In genomic region chr4:7092957-7093356, GRCm38 (mm10) we compare ENCODE assay signal across 21 mouse cellular contexts.
"Had no signal": no experiment of that assay in that cellular context is flagged by ENCODE, and none has a peak within 500 bp of the region (broad histone marks: within the 10 kb centered on the region; RNA-seq: fewer than 3 reads in every experiment).

No protein-coding gene starts in this region.

- H3K9me3 ChIP-seq: limb, embryonic 12.5 days; limb, embryonic 15.5 days; liver, embryonic 15.5 days; lung, embryonic 15.5 days; midbrain, embryonic 10.5 days; midbrain, embryonic 13.5 days; neural tube, embryonic 13.5 days; stomach, embryonic 15.5 days had no signal

- H3K4me1 ChIP-seq: limb, embryonic 12.5 days; limb, embryonic 15.5 days; liver, embryonic 15.5 days; lung, embryonic 15.5 days; midbrain, embryonic 10.5 days; midbrain, embryonic 13.5 days; neural tube, embryonic 13.5 days; stomach, embryonic 15.5 days had no signal

- DNase-seq: kidney, adult 18-20 months; kidney, adult 9 months; kidney, postnatal 14 days; kidney, postnatal 4 days; left cerebral cortex, postnatal 4 days; retina, postnatal 1 day; right cerebral cortex, postnatal 25 days; spleen, adult 18-20 months; thymus, postnatal 25 days had no signal

- H3K27me3 ChIP-seq: limb, embryonic 12.5 days; limb, embryonic 15.5 days; liver, embryonic 15.5 days; lung, embryonic 15.5 days; midbrain, embryonic 13.5 days; neural tube, embryonic 13.5 days; stomach, embryonic 15.5 days had no signal

- H3K9ac ChIP-seq: limb, embryonic 12.5 days; limb, embryonic 15.5 days; liver, embryonic 15.5 days; lung, embryonic 15.5 days; midbrain, embryonic 13.5 days; neural tube, embryonic 13.5 days; stomach, embryonic 15.5 days had no signal

- H3K36me3 ChIP-seq: limb, embryonic 12.5 days; limb, embryonic 15.5 days; liver, embryonic 15.5 days; lung, embryonic 15.5 days; midbrain, embryonic 10.5 days; midbrain, embryonic 13.5 days; neural tube, embryonic 13.5 days; stomach, embryonic 15.5 days had no signal

- H3K27ac ChIP-seq: limb, embryonic 12.5 days; limb, embryonic 15.5 days; liver, embryonic 15.5 days; lung, embryonic 15.5 days; midbrain, embryonic 10.5 days; midbrain, embryonic 13.5 days; neural tube, embryonic 13.5 days; stomach, embryonic 15.5 days had no signal

- H3K4me3 ChIP-seq: limb, embryonic 12.5 days; limb, embryonic 15.5 days; liver, embryonic 15.5 days; lung, embryonic 15.5 days; midbrain, embryonic 10.5 days; midbrain, embryonic 13.5 days; myocyte; neural tube, embryonic 13.5 days; stomach, embryonic 15.5 days had no signal

- ATAC-seq: intestine, embryonic 16.5 days; midbrain, embryonic 13.5 days; midbrain, embryonic 16.5 days had no signal

- H3K4me2 ChIP-seq: limb, embryonic 12.5 days; limb, embryonic 15.5 days; liver, embryonic 11.5 days; liver, embryonic 15.5 days; lung, embryonic 15.5 days; midbrain, embryonic 13.5 days; neural tube, embryonic 13.5 days; stomach, embryonic 15.5 days had no signal
